Mouse (Mus musculus) liver, adult 2 months (tissue): ENCODE measurements around the gene Psmb11. TPM values are rescaled to one million over a fixed set of nuclear protein-coding genes. Genes with fewer than 3 reads are reported as not detected.

Experiments
- DNase-seq: peaks from one replicate; pipeline ENCODE4 v3.0.0-alpha.2; 2011; ENCODE audit warnings: low read depth, low spot score; ENCODE audit errors: extremely low read depth
- H3K27ac ChIP-seq: fragments of 200-500 bp; replicated peaks from 2 replicates; pipeline ENCODE4 v1.5.1; 2012; ENCODE audit warnings: low read depth, mild to moderate bottlenecking, control low read depth, inconsistent platforms, low read length; ENCODE audit not compliant: insufficient read depth
- H3K27me3 ChIP-seq: fragments of 200-500 bp; 2 replicates; pipeline ENCODE4 v1.6.1; 2012; ENCODE audit warnings: mild to moderate bottlenecking, moderate library complexity, low read length, inconsistent platforms; ENCODE audit not compliant: control insufficient read depth, insufficient read depth
- H3K36me3 ChIP-seq: fragments of 200-500 bp; 2 replicates; pipeline ENCODE4 v1.6.1; 2012; ENCODE audit warnings: low read length, inconsistent platforms; ENCODE audit not compliant: control insufficient read depth, insufficient read depth
- H3K4me1 ChIP-seq: fragments of 200-500 bp; 2 replicates; pipeline ENCODE4 v1.6.1; 2011; ENCODE audit warnings: low read length; ENCODE audit not compliant: control insufficient read depth, insufficient read depth
- H3K4me3 ChIP-seq: fragments of 200-500 bp; 2 replicates; pipeline ENCODE4 v1.5.1; 2011; ENCODE audit warnings: low read depth, mild to moderate bottlenecking, control low read depth, low read length, moderate library complexity; ENCODE audit not compliant: insufficient read depth
- H3K79me2 ChIP-seq: fragments of 200-500 bp; 2 replicates; pipeline ENCODE4 v1.6.1; 2012; ENCODE audit warnings: inconsistent platforms, mild to moderate bottlenecking, low read length, moderate library complexity; ENCODE audit not compliant: control insufficient read depth, insufficient read depth
- H3K9ac ChIP-seq: fragments of 200-500 bp; 2 replicates; pipeline ENCODE4 v1.6.1; 2012; ENCODE audit warnings: low read depth, mild to moderate bottlenecking, control low read depth, inconsistent platforms, low read length
- CTCF ChIP-seq: fragments of 200-500 bp; IDR thresholded peaks from 2 replicates; pipeline ENCODE4 v1.5.1; 2011; ENCODE audit warnings: low read depth, low read length, control low read depth
- POLR2A ChIP-seq: fragments of 200-500 bp; IDR thresholded peaks from 2 replicates; pipeline ENCODE4 v1.6.1; 2011; ENCODE audit warnings: low read length, control low read depth; ENCODE audit not compliant: insufficient read depth; ENCODE audit errors: extremely low read depth
- WGBS: fragments of 180-500 bp; shearing (Covaris S2); methylation state at CpG from one replicate; pipeline ENCODE4 v1.1.7; 2018; 5-methylcytosine and 5-hydroxymethylcytosine counted together
- polyA plus RNA-seq: library from polyadenylated mRNA; depleted of rRNA; stranded (reverse); fragments of >200 nt; gene quantifications from 2 replicates; pipeline ENCODE4 v1.2.3, GENCODE M21; 2012
- total RNA-seq: library from RNA; depleted of rRNA; stranded (reverse); fragments of >200 nt; gene quantifications from 2 replicates; pipeline ENCODE4 v1.2.3, GENCODE M21; 2014

The Psmb11 gene
- total and polyA plus RNA-seq, 2 experiments = not detected

DNA sequence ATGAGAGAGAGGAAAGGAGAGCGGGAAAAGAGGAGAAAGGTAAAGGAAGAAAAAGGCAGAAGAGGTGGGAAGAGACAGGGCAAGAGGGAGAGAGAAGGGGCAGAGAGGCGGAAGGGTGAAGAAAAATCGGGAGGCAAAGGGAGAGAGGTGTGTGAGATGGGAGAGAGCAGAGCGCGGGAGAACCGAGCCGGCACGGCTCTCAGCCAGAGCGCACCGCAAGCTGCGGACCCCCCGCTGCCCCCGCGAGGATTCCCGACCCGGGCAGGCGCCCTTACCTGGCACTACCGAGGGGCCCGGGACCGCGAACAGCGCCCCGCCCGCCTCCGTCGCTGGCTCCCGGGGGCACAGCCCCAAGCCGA is 19.7 kb downstream of the Psmb11 start, which contains the start of gene Gm17606:
TSS of gene Gm17606 (plus strand) at position 7 of the 359 bp plus-strand sequence.
- Histone ChIP-seq H3K27me3 (no peaks in the 10 kb centered on the region), H3K4me1 (no peaks in the 10 kb centered on the region), H3K79me2 (no peaks in the 10 kb centered on the region), H3K36me3 (peaks cover 25% of the 10 kb centered on the region), H3K4me3 (peak within 1 kb of the TSS; percentile 58), H3K9ac (peak within 1 kb of the TSS; percentile 55), H3K27ac (no peak within 1 kb of the TSS)
- WGBS = 3% methylated on average over 27 of the region's 28 CpGs
- TF ChIP-seq CTCF = no peak
- TF ChIP-seq POLR2A = no peak
- DNase-seq = no peak

DNA sequence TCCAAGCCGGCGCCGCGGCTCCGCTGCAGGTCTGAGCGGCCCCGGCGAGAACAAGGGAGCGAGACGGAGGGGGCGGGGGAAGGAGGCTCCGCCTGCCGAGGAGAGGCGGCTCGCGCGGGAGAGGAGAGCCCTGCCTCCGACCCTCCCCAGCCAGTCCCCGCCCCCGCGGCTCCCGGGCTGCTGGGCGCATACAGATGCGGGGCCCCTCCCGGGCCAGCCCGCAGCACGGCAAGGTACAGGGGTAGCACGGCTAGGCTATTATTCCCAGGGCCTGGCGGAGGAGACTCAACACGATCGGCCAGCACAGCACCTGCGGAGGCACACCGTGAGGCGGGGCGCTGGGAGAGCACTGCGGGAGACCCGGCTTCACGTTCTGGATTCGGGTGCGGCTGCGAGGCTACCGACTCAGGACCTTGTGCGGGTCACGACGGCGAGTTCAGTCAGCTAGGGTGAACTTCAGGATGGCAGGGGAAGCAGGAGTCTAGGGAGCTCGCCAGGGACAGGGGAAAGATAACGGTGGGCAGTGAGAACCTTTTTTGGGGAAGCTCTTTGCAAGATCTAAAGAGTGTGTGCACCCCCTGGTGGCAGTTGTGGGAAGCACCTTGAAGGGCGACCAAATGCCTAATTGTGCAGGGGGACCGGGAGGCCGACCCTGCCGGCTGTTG is 20.2 kb downstream of the Psmb11 start, which contains the start of gene Cdh24:
TSS of gene Cdh24 (minus strand) at position 60 of the 665 bp plus-strand sequence.
- Histone ChIP-seq H3K9ac (peak within 1 kb of the TSS; percentile 55), H3K27me3 (no peaks in the 10 kb centered on the region), H3K36me3 (peaks cover 30% of the 10 kb centered on the region), H3K4me1 (no peaks in the 10 kb centered on the region), H3K79me2 (no peaks in the 10 kb centered on the region), H3K27ac (no peak within 1 kb of the TSS), H3K4me3 (peak within 1 kb of the TSS; percentile 58)
- TF ChIP-seq POLR2A (no peak), CTCF (peak; percentile 83)
- under 1% methylated on average over 52 of the region's 52 CpGs for WGBS
- peak; percentile 50 for DNase-seq

DNA sequence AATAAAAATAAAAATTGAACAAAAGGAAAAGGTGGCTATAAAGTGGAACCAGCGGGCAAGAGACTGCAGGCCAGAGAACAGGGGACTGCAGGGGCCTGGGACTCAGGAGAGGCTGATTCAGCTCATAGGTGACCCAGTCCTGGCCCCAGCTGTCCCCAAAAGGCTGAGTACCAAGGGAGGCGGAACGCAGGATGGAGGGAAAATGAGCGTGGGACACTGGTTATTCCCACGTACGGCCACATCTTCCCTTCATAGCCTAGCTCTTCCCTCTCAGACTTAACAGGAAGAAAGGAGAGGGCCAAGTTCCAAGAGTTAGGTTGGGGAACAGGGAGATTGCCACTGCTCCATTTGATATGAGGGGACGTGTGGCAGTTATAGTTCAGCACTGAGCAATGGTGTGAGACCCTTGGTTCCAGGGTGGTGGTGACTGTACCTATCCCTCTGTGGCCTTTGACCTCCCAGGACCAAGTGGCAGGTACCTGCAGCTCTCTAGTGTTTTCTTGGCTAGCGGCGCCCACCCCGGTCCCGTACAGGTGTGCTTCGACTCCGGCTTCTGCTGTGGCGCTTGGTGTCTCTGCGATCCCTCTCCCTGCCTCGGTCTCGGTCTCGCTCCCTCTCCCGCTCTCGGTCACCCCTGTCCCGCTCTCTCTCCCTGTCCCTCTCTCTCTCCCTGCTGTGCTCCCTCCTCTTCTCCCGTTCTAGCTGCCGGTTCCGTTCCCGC is 21.2 kb downstream of the Psmb11 start:
- H3K4me3 ChIP-seq = no peak overlapping the region
- peaks cover 39% of the 10 kb centered on the region for H3K36me3 ChIP-seq
- H3K9ac ChIP-seq = no peak overlapping the region
- DNase-seq = no peak
- H3K27ac ChIP-seq = no peak overlapping the region
- TF ChIP-seq CTCF (no peak), POLR2A (no peak)
- no peaks in the 10 kb centered on the region for H3K27me3 ChIP-seq
- 92% methylated on average over 25 of the region's 25 CpGs for WGBS
- H3K79me2 ChIP-seq = no peaks in the 10 kb centered on the region
- H3K4me1 ChIP-seq = no peaks in the 10 kb centered on the region

DNA sequence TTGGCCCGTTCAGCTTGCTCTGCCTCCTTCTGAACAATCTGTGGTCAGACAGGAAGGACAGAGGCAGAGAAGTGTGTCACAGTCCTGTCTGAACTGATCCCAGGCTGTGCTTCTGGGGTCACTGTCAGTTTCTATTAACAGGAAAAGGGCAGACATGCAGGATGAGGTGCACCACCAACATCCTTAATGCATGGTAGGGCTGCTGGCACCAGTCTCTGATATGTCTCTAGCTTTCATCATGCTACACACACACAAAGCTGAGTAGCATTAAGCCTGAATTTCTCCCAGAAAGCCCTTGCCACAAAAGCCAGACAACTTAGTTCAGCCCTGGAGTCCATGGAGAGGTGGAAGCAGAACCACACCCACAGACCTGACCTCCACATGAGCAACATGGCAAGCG is 21.8 kb downstream of the Psmb11 start:
- Histone ChIP-seq H3K4me3 (no peak overlapping the region), H3K4me1 (no peaks in the 10 kb centered on the region), H3K36me3 (peaks cover 43% of the 10 kb centered on the region), H3K27ac (no peak overlapping the region), H3K9ac (no peak overlapping the region), H3K79me2 (no peaks in the 10 kb centered on the region), H3K27me3 (no peaks in the 10 kb centered on the region)
- DNase-seq = no peak
- 85% methylated on average over 2 of the region's 2 CpGs for WGBS
- TF ChIP-seq CTCF (no peak), POLR2A (no peak)

DNA sequence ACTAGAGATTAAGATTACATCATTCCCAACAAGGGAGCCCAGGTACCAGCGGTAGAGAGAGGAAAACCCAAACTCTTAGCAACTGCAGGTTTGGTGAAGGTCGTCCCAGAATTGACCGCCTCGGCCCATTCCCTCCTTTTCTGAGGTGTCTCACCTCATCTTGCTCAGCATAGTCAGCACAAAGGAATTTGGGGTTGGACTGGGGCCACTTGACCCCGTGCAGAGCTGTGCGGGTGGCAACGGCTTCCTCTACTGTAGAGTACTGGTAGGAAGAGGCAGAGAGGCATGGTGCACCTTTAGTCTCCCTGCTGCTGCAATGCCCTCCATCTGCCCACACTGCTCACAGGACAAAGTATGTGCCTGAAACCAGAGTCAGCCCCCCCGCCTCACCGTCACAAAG is 23.1 kb downstream of the Psmb11 start:
- Histone ChIP-seq H3K36me3 (peaks cover 50% of the 10 kb centered on the region), H3K4me3 (no peak overlapping the region), H3K4me1 (no peaks in the 10 kb centered on the region), H3K79me2 (no peaks in the 10 kb centered on the region), H3K27me3 (no peaks in the 10 kb centered on the region), H3K27ac (no peak overlapping the region), H3K9ac (no peak overlapping the region)
- DNase-seq = no peak
- TF ChIP-seq POLR2A (no peak), CTCF (no peak)
- 87% methylated on average over 9 of the region's 9 CpGs for WGBS

DNA sequence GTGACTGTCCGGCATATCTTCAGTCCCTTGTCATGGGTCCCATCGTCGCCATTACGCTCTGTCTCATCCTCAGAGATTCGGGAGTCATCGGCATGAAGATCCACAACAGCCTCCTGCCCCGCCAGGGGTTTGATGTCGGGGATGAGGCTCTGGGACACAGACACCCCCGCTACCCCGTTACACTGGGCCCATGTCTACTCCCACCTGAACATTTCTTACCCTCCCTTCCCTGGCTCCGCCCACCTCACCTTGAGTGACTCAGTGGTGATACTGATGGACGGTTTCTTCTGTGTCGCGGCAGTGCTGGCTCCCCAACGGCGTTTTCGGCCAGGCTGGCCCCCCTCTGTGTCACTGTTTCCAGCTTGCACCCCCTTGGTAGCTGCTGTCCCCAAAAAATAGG is 25.2 kb downstream of the Psmb11 start:
- DNase-seq = no peak
- H3K4me3 ChIP-seq = no peak overlapping the region
- H3K9ac ChIP-seq = no peak overlapping the region
- no peaks in the 10 kb centered on the region for H3K4me1 ChIP-seq
- no peaks in the 10 kb centered on the region for H3K27me3 ChIP-seq
- H3K36me3 ChIP-seq = peaks cover 66% of the 10 kb centered on the region
- 96% methylated on average over 17 of the region's 17 CpGs for WGBS
- H3K79me2 ChIP-seq = peaks cover 4% of the 10 kb centered on the region; the same call in 1 of the 2 replicates
- no peak for TF ChIP-seq CTCF
- no peak for TF ChIP-seq POLR2A
- no peak overlapping the region for H3K27ac ChIP-seq
